Mouse (Mus musculus) CD4-positive naive resting alpha-beta T cell, adult 57 days (primary cell): ENCODE results near the gene Qpct. TPM values are rescaled to one million over a fixed set of nuclear protein-coding genes. Genes with fewer than 3 reads are reported as not detected.

ENCODE experiments used
- total RNA-seq: library from RNA; stranded (reverse); gene quantifications from one replicate; pipeline ENCODE4 v1.2.4, GENCODE M21; 2023

Gene Qpct
- total RNA-seq: 4.3 TPM

DNA sequence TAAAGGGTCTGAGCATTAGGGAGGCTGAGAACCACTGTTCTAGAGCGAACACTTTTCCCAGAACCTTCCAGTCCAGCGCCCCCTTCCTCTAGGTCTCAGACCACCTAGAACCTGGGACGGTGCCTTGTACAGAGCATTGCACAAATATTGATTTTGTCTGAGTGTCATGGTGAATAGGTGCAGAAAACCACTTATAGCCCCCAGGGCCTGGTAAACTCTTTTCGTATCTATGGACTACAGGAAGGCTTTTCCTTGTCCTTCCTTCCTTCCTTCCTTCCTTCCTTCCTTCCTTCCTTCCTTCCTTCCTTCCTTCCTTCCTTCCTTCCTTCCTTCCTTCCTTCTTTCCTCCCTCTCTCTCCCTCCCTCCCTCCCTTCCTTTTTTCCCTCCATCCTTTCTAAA, at the start of gene Qpct:
Gene Qpct (plus strand): TSS at position 301 of the 400 bp plus-strand sequence.

DNA sequence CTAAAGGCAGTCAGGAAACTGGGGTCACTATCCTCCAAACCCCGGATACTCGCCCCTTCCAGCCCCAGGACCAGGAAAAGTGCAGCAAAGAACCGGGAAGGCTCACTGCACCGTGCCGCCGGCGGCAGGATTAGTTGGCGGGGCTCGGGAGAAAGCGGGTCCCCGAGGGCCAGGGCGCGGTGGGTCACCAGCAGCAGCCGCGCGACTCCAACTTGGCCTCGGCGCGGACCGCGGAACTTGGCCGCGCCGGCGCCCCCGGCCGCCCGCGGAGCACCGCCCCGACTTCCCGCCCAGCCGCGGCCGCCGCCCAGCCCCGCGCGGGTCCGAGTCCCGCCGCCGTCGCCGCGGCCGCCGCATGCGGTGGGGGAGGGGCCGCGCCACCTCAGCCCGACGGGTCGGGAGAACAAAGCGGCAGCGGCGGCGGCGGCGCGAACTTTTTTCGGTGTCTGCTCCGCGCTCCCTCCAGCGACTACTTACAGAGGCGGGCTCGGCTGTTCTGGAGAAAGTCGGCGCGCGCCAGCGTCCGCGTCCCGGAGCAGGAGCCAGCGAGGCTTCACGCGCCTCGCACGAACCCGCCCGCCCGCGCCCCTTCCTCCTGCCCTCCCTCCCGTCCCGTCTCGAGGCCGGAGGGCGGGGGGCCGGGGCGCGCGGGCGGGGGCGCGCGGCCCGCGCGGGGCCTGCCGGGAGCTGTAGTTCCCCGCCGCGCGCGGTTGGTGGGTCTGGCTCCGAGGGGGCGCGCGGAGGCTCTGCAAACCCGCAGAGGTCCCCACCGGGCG, 31.3 kb upstream of the Qpct start, which contains the start of gene Prkd3:
Gene Prkd3 (minus strand): TSS at position 609 of the 776 bp plus-strand sequence.

Other genes starting within 250 kb of the Qpct start
- 33.5 TPM for gene Heatr5b, start 216.5 kb upstream of the Qpct start, total RNA-seq
- gene Gpatch11, start 216.3 kb upstream of the Qpct start, total RNA-seq: 31.8 TPM
- 17.1 TPM for gene Eif2ak2, start 169.3 kb upstream of the Qpct start, total RNA-seq
- not detected for gene Sult6b1, start 144.9 kb upstream of the Qpct start, total RNA-seq
- gene Cebpzos, start 135.4 kb upstream of the Qpct start, total RNA-seq: 7.9 TPM
- 102 TPM for gene Cebpz, start 114.8 kb upstream of the Qpct start, total RNA-seq
- gene Ndufaf7, start 114.8 kb upstream of the Qpct start, total RNA-seq: 17.0 TPM
- 52.8 TPM for gene Prkd3, start 31.1 kb upstream of the Qpct start, total RNA-seq